Mouse (Mus musculus) left cerebral cortex, adult 18-20 months (tissue): ENCODE measurements around the gene 2210017I01Rik. TPM values are rescaled to one million over a fixed set of nuclear protein-coding genes. Genes with fewer than 3 reads are reported as not detected.

Experiments
- DNase-seq, 2 experiments: peaks; one replicate each; pipeline ENCODE4 v3.0.0; 2021 to 2022; ENCODE audit warnings: low spot score in 2 of 2, mixed read lengths in 1 of 2
- long read RNA-seq, 2 experiments: library from polyadenylated mRNA; stranded (forward); transcript quantifications; one replicate each; pipeline ENCODE4 v2.0.0; 2021
- total RNA-seq, 2 experiments: library from RNA; stranded (reverse); gene quantifications; 2 replicates each; pipeline ENCODE4 v1.2.3; 2021

Gene 2210017I01Rik
- total RNA-seq = not detected
- long read RNA-seq, experiment 1 = 0 reads
- long read RNA-seq, experiment 2 = 0 reads

- DNase-seq = no peak
Observed at GRCm38 (mm10) chr3:92607392-92607791, at the start of gene 2210017I01Rik. TSS of gene 2210017I01Rik (minus strand) at chr3:92607492.

GRCm38 (mm10) chr3:92656826-92657225, 49.5 kb upstream of the 2210017I01Rik start, which contains the start of gene Lce1b:
TSS of gene Lce1b (minus strand) at chr3:92656926.
- DNase-seq = no peak

GRCm38 (mm10) chr3:92648207-92648606, 40.9 kb upstream of the 2210017I01Rik start, which contains the start of gene Lce1a1:
TSS of gene Lce1a1 (minus strand) at chr3:92648307.
- DNase-seq = no peak

GRCm38 (mm10) chr3:92639854-92640253, 32.6 kb upstream of the 2210017I01Rik start:
- DNase-seq = no peak

- no peak for DNase-seq
Observed at GRCm38 (mm10) chr3:92638653-92638991, 31.3 kb upstream of the 2210017I01Rik start.

GRCm38 (mm10) chr3:92637745-92638652, 30.7 kb upstream of the 2210017I01Rik start:
- no peak for DNase-seq

- DNase-seq = no peak
Observed at GRCm38 (mm10) chr3:92621560-92621959, 14.3 kb upstream of the 2210017I01Rik start, which contains the start of gene Lce6a. TSS of gene Lce6a (minus strand) at chr3:92621660.

- no peak for DNase-seq
Observed at GRCm38 (mm10) chr3:92609804-92610203, 2.5 kb upstream of the 2210017I01Rik start.

- DNase-seq = no peak
Observed at GRCm38 (mm10) chr3:92602169-92602568, 5.1 kb downstream of the 2210017I01Rik start.

GRCm38 (mm10) chr3:92600456-92600855, 6.8 kb downstream of the 2210017I01Rik start:
- DNase-seq = no peak

GRCm38 (mm10) chr3:92599973-92600372, 7.3 kb downstream of the 2210017I01Rik start:
- no peak for DNase-seq

GRCm38 (mm10) chr3:92598429-92598828, 8.9 kb downstream of the 2210017I01Rik start:
- no peak for DNase-seq

GRCm38 (mm10) chr3:92588858-92589257, 18.4 kb downstream of the 2210017I01Rik start, which contains the start of gene Smcp:
TSS of gene Smcp (minus strand) at chr3:92588997.
- DNase-seq = no peak

- no peak for DNase-seq
Observed at GRCm38 (mm10) chr3:92587190-92587589, 20.1 kb downstream of the 2210017I01Rik start.

- no peak for DNase-seq
Observed at GRCm38 (mm10) chr3:92585055-92585454, 22.2 kb downstream of the 2210017I01Rik start.

GRCm38 (mm10) chr3:92583164-92583826, 24.0 kb downstream of the 2210017I01Rik start:
- no peak for DNase-seq

- DNase-seq = no peak
Observed at GRCm38 (mm10) chr3:92579508-92579907, 27.8 kb downstream of the 2210017I01Rik start.

GRCm38 (mm10) chr3:92578652-92579413, 28.5 kb downstream of the 2210017I01Rik start:
- no peak for DNase-seq

GRCm38 (mm10) chr3:92573449-92574041, 33.7 kb downstream of the 2210017I01Rik start, which contains the start of gene Ivl:
TSS of gene Ivl (minus strand) at chr3:92573735.
- no peak for DNase-seq

- DNase-seq = no peak
Observed at GRCm38 (mm10) chr3:92572514-92573155, 34.7 kb downstream of the 2210017I01Rik start.
